Mouse (Mus musculus): Measurements from ENCODE around the gene Gm6370. TPM values are rescaled to one million over a fixed set of nuclear protein-coding genes. Genes with fewer than 3 reads are reported as not detected.

Gm6370 gene
- polyA plus RNA-seq, 1 experiment from 2014 or later, result not detected

Other genes with a start within 250 kb of the Gm6370 start
- gene Wasf3, start 106.4 kb upstream of the Gm6370 start, polyA plus RNA-seq (2014; fragmentation: Nextera tagmentation; extraction: Ambion mirVana), result 9.3 and 10.0 TPM in 2 replicates
- not detected in 2 replicates for gene Gm6408, start 9.4 kb upstream of the Gm6370 start, polyA plus RNA-seq (2014; fragmentation: Nextera tagmentation; extraction: Ambion mirVana)
- gene 4930449I24Rik, start 11.0 kb downstream of the Gm6370 start, polyA plus RNA-seq (2014; fragmentation: Nextera tagmentation; extraction: Ambion mirVana), result not detected in 2 replicates
- not detected in 2 replicates for gene Gm3402, start 22.8 kb downstream of the Gm6370 start, polyA plus RNA-seq (2014; fragmentation: Nextera tagmentation; extraction: Ambion mirVana)
- not detected in 2 replicates for gene Gm3404, start 34.4 kb downstream of the Gm6370 start, polyA plus RNA-seq (2014; fragmentation: Nextera tagmentation; extraction: Ambion mirVana)
- gene Gm3409, start 46.3 kb downstream of the Gm6370 start, polyA plus RNA-seq (2014; fragmentation: Nextera tagmentation; extraction: Ambion mirVana), result not detected in 2 replicates
- not detected in 2 replicates for gene Gm3415, start 64.8 kb downstream of the Gm6370 start, polyA plus RNA-seq (2014; fragmentation: Nextera tagmentation; extraction: Ambion mirVana)
- gene Gpr12, start 93.9 kb downstream of the Gm6370 start, polyA plus RNA-seq (2014; fragmentation: Nextera tagmentation; extraction: Ambion mirVana), result 13.4 and 22.6 TPM in 2 replicates

Data from midbrain, embryonic 14.5 days (tissue).